Mouse (Mus musculus): Measurements from ENCODE around the gene Yif1a.
"Not testable (repeated sequence)": the region's sequence is repeated elsewhere in the genome, so short reads cannot be mapped to it uniquely, and the experiment has no call there.

The Yif1a gene

GRCm38 (mm10) chr19:5085145-5085863 lies 3.0 kb upstream of the Yif1a start, which contains the start of gene Tmem151a:
Gene Tmem151a (minus strand): TSS chr19:5085531.
- DNase-seq (ENCODE audit: low spot score in 2 of 2): peak in 1 of 2 experiments; percentile 71

GRCm38 (mm10) chr19:5086533-5086932 lies 1.8 kb upstream of the Yif1a start:
- DNase-seq (ENCODE audit: low spot score in 2 of 2): not testable (repeated sequence)

- no peak for DNase-seq (ENCODE audit: low spot score in 2 of 2)
Measured at GRCm38 (mm10) chr19:5089324-5089723, 986 bp downstream of the Yif1a start.

GRCm38 (mm10) chr19:5092083-5092482 lies 3.7 kb downstream of the Yif1a start:
- no peak for DNase-seq (ENCODE audit: low spot score in 2 of 2)

GRCm38 (mm10) chr19:5093481-5094242 lies 5.3 kb downstream of the Yif1a start:
- DNase-seq (ENCODE audit: low spot score in 2 of 2): no peak

- peak; percentile 88 to 96 for DNase-seq (ENCODE audit: low spot score in 2 of 2)
Measured at GRCm38 (mm10) chr19:5094243-5094632, 5.9 kb downstream of the Yif1a start.

- no peak for DNase-seq (ENCODE audit: low spot score in 2 of 2)
Measured at GRCm38 (mm10) chr19:5094746-5095417, 6.5 kb downstream of the Yif1a start.

- DNase-seq (ENCODE audit: low spot score in 2 of 2): no peak
Measured at GRCm38 (mm10) chr19:5095887-5096474, 7.6 kb downstream of the Yif1a start.

GRCm38 (mm10) chr19:5097521-5098362 lies 9.4 kb downstream of the Yif1a start:
- no peak for DNase-seq (ENCODE audit: low spot score in 2 of 2)

- DNase-seq (ENCODE audit: low spot score in 2 of 2): peak; percentile 47 to 79
Measured at GRCm38 (mm10) chr19:5098363-5099143, 10.2 kb downstream of the Yif1a start, which contains the start of gene Cnih2. Gene Cnih2 (minus strand): TSS chr19:5098521.

- no peak for DNase-seq (ENCODE audit: low spot score in 2 of 2)
Measured at GRCm38 (mm10) chr19:5106074-5106473, 17.7 kb downstream of the Yif1a start.

GRCm38 (mm10) chr19:5106731-5107191 lies 18.4 kb downstream of the Yif1a start, which contains the start of gene Rab1b:
Gene Rab1b (minus strand): TSS chr19:5107072.
- peak; percentile 99 for DNase-seq (ENCODE audit: low spot score in 2 of 2)

- DNase-seq (ENCODE audit: low spot score in 2 of 2): no peak
Measured at GRCm38 (mm10) chr19:5107556-5108270, 19.4 kb downstream of the Yif1a start.

- DNase-seq (ENCODE audit: low spot score in 2 of 2): peak in 1 of 2 experiments; percentile 25
Measured at GRCm38 (mm10) chr19:5108271-5108575, 19.9 kb downstream of the Yif1a start.

- no peak for DNase-seq (ENCODE audit: low spot score in 2 of 2)
Measured at GRCm38 (mm10) chr19:5108702-5109101, 20.4 kb downstream of the Yif1a start.

- DNase-seq (ENCODE audit: low spot score in 2 of 2): peak; percentile 33 to 76
Measured at GRCm38 (mm10) chr19:5109659-5110453, 21.5 kb downstream of the Yif1a start.

- DNase-seq (ENCODE audit: low spot score in 2 of 2): no peak
Measured at GRCm38 (mm10) chr19:5113783-5114182, 25.4 kb downstream of the Yif1a start.

GRCm38 (mm10) chr19:5117494-5118383 lies 29.4 kb downstream of the Yif1a start:
- DNase-seq (ENCODE audit: low spot score in 2 of 2): peak; percentile 80 to 93

Measured in spleen, postnatal 4 days (tissue).